Mouse (Mus musculus) right cerebral cortex, adult 2 months (tissue): ENCODE measurements around the gene R3hdml.

Experiments used
- DNase-seq, 2 experiments: peaks; one replicate each; pipeline ENCODE4 v3.0.0; 2021 to 2022; ENCODE audit warnings: low spot score in 2 of 2

The R3hdml gene

GRCm38 (mm10) chr2:163472466-163472851 lies 19.7 kb upstream of the R3hdml start, which contains the start of gene Fitm2:
Fitm2 (minus strand) TSS chr2:163472629.
- peak; percentile 98 to 99 for DNase-seq

GRCm38 (mm10) chr2:163480191-163480825 lies 11.8 kb upstream of the R3hdml start:
- DNase-seq = no peak

DNA sequence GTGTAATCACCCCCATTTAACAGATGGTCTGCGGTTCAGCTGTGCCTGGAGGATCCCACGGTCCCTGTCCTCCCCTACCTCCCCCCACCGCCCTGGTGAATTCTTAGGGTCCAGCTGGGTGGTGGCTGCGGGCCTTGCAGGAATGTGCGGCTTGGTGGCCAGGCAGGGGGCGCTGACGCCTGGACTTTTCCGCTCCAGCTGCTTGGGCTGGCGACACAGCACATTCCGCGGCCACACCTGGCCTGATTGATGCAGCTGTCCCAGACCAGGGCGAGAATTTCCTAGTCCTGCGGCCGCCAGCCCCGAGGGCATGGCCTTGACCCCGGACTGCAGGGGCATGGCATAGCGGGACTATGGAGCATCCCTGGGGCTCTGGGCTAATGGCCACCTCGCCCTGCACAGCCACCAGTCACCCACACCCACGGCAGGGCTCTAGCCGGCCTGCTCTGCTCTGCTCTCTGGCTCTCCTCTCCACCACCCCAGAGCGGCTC lies 10.5 kb upstream of the R3hdml start:
- DNase-seq = no peak

GRCm38 (mm10) chr2:163487360-163487759 lies 4.8 kb upstream of the R3hdml start:
- DNase-seq = no peak

DNA sequence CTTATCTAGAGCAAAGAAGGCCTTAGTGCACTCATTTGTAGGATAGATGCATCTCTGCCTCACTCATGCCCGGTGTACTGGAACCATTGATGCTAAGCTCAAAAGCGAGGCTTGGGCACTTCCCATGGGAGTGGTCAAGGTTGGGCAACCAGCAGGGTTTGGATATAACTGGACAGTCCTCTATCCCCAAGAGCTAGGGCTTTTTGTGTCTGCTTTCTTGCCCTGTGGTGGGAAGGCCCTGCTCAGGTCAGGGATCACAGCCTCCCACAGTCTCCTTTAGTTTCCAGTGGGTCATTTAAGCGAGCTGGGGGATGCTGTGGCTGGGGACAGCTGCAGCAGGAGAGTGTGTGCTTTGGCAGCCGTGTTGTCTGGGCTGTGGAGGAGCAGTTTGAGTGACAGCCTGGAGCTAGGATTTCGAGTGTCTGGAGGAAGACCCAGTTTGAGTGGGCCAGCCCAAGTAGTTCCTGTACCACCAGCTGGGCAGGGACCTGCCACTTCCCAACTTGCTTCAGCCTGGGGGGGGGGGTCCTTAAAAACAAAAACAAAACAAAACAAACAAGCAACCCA lies 2.3 kb upstream of the R3hdml start:
- no peak for DNase-seq

- DNase-seq = no peak
Measured at GRCm38 (mm10) chr2:163490656-163491055, 1.5 kb upstream of the R3hdml start.

DNA sequence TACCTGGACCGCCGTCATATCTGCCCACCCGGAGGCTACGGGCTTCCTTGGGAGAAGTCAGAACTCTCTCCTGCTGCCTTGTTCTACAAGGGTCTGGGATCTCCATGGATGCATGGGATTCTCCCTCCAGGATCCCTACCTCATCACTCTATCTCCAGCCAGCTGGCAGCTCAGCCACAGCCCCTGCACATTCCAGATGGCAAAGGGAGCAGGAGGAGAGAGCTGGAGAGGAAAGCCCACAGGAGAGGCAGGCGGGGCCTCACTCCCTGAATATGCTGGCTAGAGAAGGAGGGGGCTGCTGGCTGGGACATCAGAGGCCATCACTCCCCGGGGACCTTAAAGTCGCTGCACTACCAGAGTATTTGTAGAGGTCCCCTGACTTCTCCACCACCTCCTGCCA lies 767 bp upstream of the R3hdml start:
- no peak for DNase-seq

DNA sequence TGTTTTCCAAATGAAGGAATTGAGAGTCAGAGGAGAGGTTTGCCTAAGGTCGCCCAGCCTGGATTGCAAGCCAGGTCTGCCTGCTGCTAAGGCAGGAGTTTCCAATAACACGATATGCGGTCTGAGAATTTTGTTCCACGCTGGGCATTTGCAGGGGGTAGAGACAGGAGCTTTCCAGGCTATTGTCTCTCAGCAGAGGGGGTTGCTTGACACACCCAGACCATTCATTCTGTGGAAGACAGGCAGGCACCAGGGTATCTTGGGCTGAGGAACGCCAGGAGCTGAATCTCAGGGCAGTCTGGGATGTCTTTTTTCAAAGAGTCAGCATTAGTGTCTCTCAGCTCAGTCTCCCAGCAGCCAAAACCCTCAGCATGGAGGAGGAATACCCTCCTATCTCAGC lies 913 bp downstream of the R3hdml start:
- no peak for DNase-seq

DNA sequence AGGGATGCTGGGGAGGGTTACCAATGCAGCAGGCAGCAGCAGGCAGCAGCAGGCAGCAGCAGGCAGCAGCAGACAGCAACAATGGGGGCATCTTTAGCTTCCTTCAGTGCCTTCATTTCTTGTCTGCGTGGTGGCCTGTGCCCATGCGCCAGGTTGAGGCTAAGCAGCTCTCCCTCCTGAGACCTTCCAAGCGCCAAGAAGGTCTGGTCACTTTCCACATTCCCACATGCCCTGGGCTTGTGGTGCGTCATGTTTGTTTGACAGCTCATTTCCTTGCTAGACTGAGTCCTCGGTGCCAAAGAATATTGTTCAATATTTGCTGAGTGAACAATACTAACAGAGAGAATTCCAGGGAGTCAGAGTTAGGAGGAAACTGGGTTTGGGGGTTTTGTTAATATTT lies 1.9 kb downstream of the R3hdml start:
- no peak for DNase-seq

- DNase-seq = no peak
Measured at GRCm38 (mm10) chr2:163494456-163494855, 2.3 kb downstream of the R3hdml start.

DNA sequence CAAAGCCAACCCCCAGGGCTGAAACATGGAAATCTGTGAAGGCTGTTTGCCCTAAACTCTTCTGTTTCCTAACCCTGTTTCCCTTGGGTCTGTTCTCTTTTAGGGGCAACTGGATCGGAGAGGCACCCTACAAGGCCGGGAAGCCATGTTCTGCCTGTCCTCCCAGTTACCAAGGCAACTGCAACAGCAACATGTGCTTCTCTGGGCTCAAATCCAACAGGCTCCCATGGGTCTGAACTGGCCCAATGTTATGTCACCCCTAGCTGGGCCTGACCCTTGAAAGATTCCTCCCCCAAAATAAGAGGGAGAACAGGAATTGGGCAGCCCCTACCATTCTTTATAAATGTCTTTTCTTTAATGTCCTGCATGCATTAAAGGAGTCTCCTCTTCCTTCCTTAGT lies 10.1 kb downstream of the R3hdml start:
- DNase-seq = no peak

GRCm38 (mm10) chr2:163503191-163503590 lies 11.1 kb downstream of the R3hdml start:
- no peak for DNase-seq

- DNase-seq = no peak
Measured at GRCm38 (mm10) chr2:163506300-163507004, 14.3 kb downstream of the R3hdml start, which contains the start of gene Hnf4a. Hnf4a (plus strand) TSS chr2:163506808.

DNA sequence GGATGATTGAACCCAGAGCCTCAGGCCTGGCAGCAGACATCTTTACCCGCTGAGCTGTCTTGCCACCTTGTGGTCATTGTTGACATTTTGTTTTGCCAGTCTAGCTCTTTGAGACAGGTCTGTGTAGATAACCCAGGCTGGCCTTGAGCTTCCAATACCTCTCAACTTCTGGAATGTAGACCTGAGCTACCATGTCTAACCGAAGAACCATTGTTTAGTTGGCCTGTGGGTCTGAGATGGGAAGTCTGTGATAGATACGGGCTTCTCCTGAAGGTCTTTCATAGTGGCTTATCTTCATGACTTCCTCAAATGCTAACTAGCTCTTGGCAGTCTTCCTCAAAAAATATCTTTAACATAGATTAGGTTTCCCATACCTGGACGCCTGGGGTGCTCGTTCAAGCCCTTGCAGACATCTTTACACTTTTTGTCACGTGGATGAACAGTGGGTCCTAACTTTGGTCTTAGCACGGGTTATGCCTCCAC lies 33.7 kb downstream of the R3hdml start:
- DNase-seq = no peak

DNA sequence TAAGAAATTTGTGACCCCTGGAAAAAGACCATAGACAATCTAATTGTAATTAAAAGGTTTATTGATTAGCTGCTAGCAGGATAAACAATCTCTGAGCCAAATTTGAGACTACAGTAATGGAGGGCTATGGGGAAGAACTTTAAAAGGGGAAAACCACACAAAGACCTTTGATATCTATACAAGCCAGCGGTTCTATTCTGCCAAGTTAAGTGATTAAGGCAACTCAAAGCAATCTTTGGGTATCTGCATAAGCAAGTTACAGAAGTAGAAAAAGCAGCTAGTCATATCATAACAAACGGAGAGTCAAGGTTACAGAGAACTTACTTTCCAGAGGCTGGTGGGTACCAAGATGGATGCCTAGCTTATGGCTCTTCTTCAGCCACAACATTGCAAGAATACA lies 35.4 kb downstream of the R3hdml start:
- DNase-seq = no peak

DNA sequence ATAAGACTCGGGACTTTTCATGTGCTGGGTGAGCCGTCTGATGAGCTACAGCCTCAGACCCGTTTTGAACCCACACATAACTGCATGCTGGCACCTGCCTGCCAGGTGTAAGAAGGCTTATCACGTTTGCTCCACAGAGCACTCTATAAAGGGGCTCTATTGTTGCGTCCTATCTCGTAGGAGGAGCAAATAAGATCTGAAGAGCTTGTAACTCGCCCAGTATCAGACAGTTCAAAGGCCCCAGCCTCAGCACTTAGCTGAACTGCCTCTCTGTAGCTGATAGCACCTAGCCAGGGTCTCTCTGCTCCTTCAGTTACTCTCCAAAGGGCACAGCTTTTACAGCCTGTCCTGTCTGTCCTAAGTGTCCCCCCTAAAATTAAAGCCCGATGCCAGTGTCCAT lies 38.3 kb downstream of the R3hdml start:
- DNase-seq = no peak

DNA sequence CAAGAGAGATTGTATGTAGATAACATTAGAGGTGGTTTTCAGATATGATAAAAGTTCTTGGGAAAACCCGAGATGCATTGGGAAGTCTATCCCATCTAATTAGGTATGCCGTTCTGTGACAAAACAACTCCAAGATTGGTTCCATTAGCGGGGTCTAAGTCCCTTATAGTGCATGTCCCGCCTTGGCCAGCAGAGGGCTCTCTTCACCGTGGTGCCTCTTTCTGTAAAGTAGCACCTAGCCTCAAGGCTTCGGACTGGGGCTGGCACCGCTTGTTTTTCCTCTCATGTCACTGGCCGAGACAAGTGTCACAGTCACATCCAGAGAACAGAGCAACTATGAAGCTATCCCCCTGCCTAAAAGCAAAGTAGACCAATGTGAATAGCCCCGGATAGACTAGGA lies 39.8 kb downstream of the R3hdml start:
- DNase-seq = peak; percentile 87 to 90

- DNase-seq = no peak
Measured at GRCm38 (mm10) chr2:163533226-163533625, 41.1 kb downstream of the R3hdml start.

DNA sequence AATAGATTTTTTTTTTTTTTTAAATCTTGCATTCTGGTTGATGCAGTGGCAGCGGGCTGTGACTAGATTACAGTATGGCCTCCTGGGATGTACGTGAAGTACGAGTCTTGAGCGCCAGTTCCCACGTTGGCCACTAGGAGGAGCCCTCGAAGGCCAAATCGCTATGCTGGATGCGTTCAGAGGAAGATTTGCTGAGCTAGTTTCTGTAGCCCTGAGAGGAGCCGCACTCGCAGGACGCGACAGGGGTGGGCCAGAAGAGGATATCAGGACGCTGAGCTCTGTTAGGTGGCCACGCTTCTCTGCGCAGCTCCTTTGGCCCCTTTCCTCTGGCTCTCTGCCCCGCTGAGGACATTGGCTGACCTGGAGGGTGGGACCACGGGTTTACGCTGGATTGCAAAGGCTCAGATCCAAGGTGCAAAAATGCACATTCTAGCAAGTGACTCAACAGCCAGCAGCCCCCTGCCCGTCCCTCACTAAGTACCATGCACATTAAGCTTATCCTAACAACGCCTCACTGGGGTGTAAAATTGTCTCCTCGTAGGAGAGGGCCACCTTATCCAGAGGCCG lies 42.9 kb downstream of the R3hdml start:
- peak; percentile 95 to 96 for DNase-seq

- no peak for DNase-seq
Measured at GRCm38 (mm10) chr2:163537443-163537842, 45.3 kb downstream of the R3hdml start.

GRCm38 (mm10) chr2:163538410-163538809 lies 46.3 kb downstream of the R3hdml start:
- DNase-seq = peak; percentile 20 to 27

- DNase-seq = no peak
Measured at GRCm38 (mm10) chr2:163539321-163540040, 47.4 kb downstream of the R3hdml start.
